ENCODE assay signal across 16 mouse cellular contexts in genomic region chr2:29081965-29082364, GRCm38 (mm10). TPM values are rescaled to one million over a fixed set of nuclear protein-coding genes. Genes with fewer than 3 reads are reported as not detected.
A peak's percentile ranks its signal among the peaks of the same experiment; 100 is the strongest.
DNase-seq lines count a peak whose midpoint lies in the region; ATAC-seq lines count a peak whose summit lies in the region.
"Had no signal": no experiment of that assay in that cellular context is flagged by ENCODE, and none has a peak within 500 bp of the region (broad histone marks: within the 10 kb centered on the region; RNA-seq: fewer than 3 reads in every experiment).

No protein-coding gene starts in this region.

- peak; percentile 21 for DNase-seq in adrenal gland, postnatal 10 days
- no peak for DNase-seq in adrenal gland, adult 8-10 months
- DNase-seq in kidney, postnatal 14 days = peak; percentile 22
- no peak for DNase-seq in kidney, postnatal 10 days
- peak; percentile 13 for DNase-seq in ovary, adult 18-20 months (ENCODE audit: low spot score)
- no peak for DNase-seq in ovary, postnatal 10 days (ENCODE audit: low spot score)
- no peak for DNase-seq in cerebellum, adult 18-20 months
- DNase-seq: cerebellum, postnatal 10 days; lung, embryonic 14.5 days had no signal

- H3K4me1 ChIP-seq in forebrain, embryonic 13.5 days = no peaks in the 10 kb centered on the region
- H3K4me1 ChIP-seq: embryonic facial prominence, embryonic 10.5 days; limb, embryonic 10.5 days had no signal

- H3K9me3 ChIP-seq in forebrain, embryonic 13.5 days (replicated peaks) = no peaks in the 10 kb centered on the region
- H3K9me3 ChIP-seq: embryonic facial prominence, embryonic 10.5 days; limb, embryonic 10.5 days had no signal

- no peak overlapping the region for H3K9ac ChIP-seq in forebrain, embryonic 13.5 days
- H3K9ac ChIP-seq: lung, embryonic 14.5 days had no signal

- WGBS in forebrain, embryonic 13.5 days = 70% methylated on average over 3 of the region's 3 CpGs

- no peaks in the 10 kb centered on the region for H3K27me3 ChIP-seq in forebrain, embryonic 13.5 days

- no peak overlapping the region for H3K4me2 ChIP-seq in forebrain, embryonic 13.5 days
- H3K4me2 ChIP-seq: heart, embryonic 11.5 days; lung, embryonic 14.5 days; midbrain, embryonic 11.5 days had no signal

- H3K4me3 ChIP-seq in forebrain, embryonic 13.5 days = no peak overlapping the region
- H3K4me3 ChIP-seq: embryonic facial prominence, embryonic 10.5 days; limb, embryonic 10.5 days had no signal

- H3K36me3 ChIP-seq in forebrain, embryonic 13.5 days (ENCODE audit: poor library complexity, severe bottlenecking) = peaks cover 90% of the 10 kb centered on the region

- no peak overlapping the region for H3K27ac ChIP-seq in forebrain, embryonic 13.5 days
- H3K27ac ChIP-seq: embryonic facial prominence, embryonic 10.5 days; limb, embryonic 10.5 days had no signal

- ATAC-seq in forebrain, embryonic 13.5 days = no peak
- ATAC-seq: intestine, embryonic 16.5 days had no signal

RNA-seq across cellular contexts. Expression of gene Ttf1, which starts 21.9 kb away (rescaled TPM):
- 10 to 100 TPM in 1 of 2 experiments, 1 to 10 TPM in 1; 9.8 to 13.3 TPM for total RNA-seq in adrenal gland, postnatal 10 days (2021)
- total RNA-seq in adrenal gland, adult 8-10 months (2022) = 10 to 100 TPM; 12.4 to 23.3 (median 14.7) TPM
- polyA plus RNA-seq in forebrain, embryonic 13.5 days (2015; fragmentation: Nextera tagmentation; extraction: Ambion mirVana) = 10.2 and 11.1 TPM in 2 replicates

RNA-seq across cellular contexts. Expression of gene Cfap77, which starts 27.1 kb away (rescaled TPM):
- under 1 TPM; 0.42 to 0.66 TPM for total RNA-seq in adrenal gland, postnatal 10 days (2021)
- 1 to 10 TPM in 2 of 4 experiments, under 1 TPM in 2; 0.44 to 1.6 (median 0.93) TPM for total RNA-seq in adrenal gland, adult 8-10 months (2022)
- 0.25 TPM in 2 replicates for polyA plus RNA-seq in forebrain, embryonic 13.5 days (2015; fragmentation: Nextera tagmentation; extraction: Ambion mirVana)
- total RNA-seq: hematopoietic stem cell, adult 5-6 weeks had no signal

RNA-seq across cellular contexts. Expression of gene Setx, which starts 42.0 kb away (rescaled TPM):
- 10 to 100 TPM; 32.9 to 36.0 TPM for total RNA-seq in adrenal gland, postnatal 10 days (2021)
- 10 to 100 TPM; 31.8 to 40.5 (median 36.1) TPM for total RNA-seq in adrenal gland, adult 8-10 months (2022)
- polyA plus RNA-seq in forebrain, embryonic 13.5 days (2015; fragmentation: Nextera tagmentation; extraction: Ambion mirVana) = 14.0 and 14.7 TPM in 2 replicates

Comparison
In these comparisons a context has a peak if more than half of its experiments do, and no peak if none do; other contexts are left out.
1. DNase-seq: peak in adrenal gland, postnatal 10 days (single experiment), kidney, postnatal 14 days (single experiment) and ovary, adult 18-20 months (single experiment); none in adrenal gland, adult 8-10 months (single experiment), kidney, postnatal 10 days (single experiment), ovary, postnatal 10 days (single experiment) and cerebellum, adult 18-20 months (0 of 2).